Mouse (Mus musculus): ENCODE results near the gene Cyp2b9.
"Not testable (repeated sequence)": the region's sequence is repeated elsewhere in the genome, so short reads cannot be mapped to it uniquely, and the experiment has no call there.

Cyp2b9 gene

DNA sequence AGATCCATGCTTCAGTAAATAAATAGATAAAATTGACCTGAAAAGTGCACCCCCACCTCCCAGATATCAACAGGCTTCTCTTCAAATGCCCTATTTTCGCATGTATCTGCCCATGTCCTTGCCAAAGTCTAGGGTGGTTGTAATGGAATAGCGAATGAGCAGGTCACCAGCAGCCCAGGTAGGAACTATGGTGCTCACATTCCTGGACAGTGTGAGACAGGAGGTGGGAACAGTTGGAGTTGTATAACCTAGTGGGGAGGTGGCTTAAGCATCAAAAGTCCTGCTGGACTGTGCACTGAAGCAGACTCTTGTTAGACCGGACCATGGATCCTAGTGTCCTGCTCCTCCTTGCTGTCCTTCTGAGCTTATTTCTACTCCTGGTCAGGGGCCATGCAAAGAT, at the start of gene Cyp2b9:
TSS of gene Cyp2b9 (plus strand) at position 301 of the 400 bp plus-strand sequence.
- DNase-seq, result not testable (repeated sequence)

DNA sequence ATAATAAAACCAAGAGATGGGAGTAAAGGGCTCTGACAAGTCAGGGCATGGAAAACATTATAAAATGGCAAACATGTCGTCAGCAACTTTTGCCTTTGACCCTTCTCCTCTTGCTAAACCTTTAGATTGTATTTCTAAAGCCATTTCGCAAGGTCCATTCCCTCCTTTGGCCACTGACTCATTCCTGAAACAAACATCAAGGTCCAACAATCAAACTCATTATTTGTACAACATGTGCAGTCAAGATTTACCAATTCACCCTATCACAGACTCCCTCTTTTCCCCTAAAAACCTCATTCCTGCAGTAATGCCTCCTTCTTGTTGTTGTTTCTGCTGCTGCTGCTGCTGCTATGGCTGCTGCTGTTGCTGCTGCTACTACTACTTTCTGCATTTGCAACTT, 33.6 kb upstream of the Cyp2b9 start:
- not testable (repeated sequence) for DNase-seq

- DNase-seq, result not testable (repeated sequence)
Observed at GRCm38 (mm10) chr7:26143657-26144056, 29.6 kb upstream of the Cyp2b9 start.

DNA sequence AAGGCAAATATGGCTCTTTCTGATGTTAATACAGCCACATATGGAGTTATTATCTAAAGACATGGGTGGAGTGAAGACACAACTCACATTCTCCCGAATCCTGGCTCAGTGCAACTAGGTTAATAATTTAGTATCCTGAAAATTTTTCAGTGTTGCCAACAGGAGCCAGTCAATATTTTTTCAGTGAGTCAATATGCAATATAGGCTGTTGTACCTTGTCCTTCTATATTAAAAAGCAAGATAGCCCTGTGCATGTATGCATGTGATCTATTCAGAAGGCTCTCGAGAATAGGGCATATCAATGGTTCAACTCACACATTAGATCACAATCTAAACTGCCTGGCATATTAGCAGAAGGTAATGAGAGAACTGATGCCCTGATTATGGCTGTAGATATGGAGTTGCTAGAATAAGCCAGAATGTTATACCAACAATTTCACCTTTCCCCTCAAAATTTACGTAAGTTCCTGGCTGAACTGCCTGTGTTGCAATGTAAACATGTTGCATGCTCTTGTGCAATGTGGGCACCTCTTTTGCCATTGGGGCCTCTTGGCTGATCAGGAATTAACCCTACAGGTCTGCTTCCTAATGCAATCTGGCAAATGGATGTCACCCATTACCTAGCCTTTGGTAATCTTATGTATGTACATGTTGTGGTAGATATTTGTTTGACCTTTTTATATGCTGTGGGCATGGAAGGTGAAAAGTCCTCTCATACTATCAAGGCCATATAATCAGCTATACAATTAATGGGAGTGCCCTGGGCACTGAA, 4.3 kb upstream of the Cyp2b9 start:
- not testable (repeated sequence) for DNase-seq

DNA sequence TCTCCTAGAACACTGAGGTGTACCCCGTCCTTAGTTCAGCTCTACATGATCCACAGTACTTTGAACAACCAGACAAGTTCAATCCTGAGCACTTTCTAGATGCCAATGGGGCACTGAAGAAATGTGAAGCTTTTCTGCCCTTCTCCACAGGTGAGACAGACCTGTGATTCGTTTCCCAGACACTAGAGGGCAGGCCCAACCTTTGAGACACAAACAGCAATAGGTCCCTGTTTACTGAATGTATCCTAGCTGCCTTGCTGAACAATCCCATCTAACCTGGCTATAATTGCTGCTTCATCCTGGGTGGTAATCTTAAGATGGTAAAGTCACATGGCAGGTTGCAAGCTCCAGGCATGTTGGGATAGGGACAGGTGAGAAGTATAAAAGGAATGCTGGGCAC, 27.9 kb downstream of the Cyp2b9 start:
- DNase-seq, result no peak

- DNase-seq, result not testable (repeated sequence)
Observed at GRCm38 (mm10) chr7:26260034-26260433, 86.8 kb downstream of the Cyp2b9 start, which contains the start of gene Vmn1r184. Vmn1r184 (plus strand) TSS chr7:26260334.
